Mouse (Mus musculus): ENCODE data around the gene Sectm1a.

GRCm38 (mm10) chr11:121086296-121086695, 5.3 kb upstream of the Sectm1a start:
- no peak for TF ChIP-seq CTCF (IDR thresholded peaks at IDR 0.05)
- TF ChIP-seq EP300 (IDR thresholded peaks at IDR 0.05): no peak
